Mouse (Mus musculus): ENCODE data around the gene Cacna1g.

GRCm38 (mm10) chr11:94441122-94441521 lies 32.9 kb downstream of the Cacna1g start:
- TF ChIP-seq CTCF (IDR thresholded peaks at IDR 0.05; ENCODE audit: low read depth, low read length) = no peak
- no peak for TF ChIP-seq POLR2A (IDR thresholded peaks at IDR 0.05; ENCODE audit: borderline replicate concordance, low read depth, low read length)

Data from bone marrow macrophage, adult 2 months (primary cell).